Mouse (Mus musculus): ENCODE results near the gene Rad51b.

Rad51b gene

DNA sequence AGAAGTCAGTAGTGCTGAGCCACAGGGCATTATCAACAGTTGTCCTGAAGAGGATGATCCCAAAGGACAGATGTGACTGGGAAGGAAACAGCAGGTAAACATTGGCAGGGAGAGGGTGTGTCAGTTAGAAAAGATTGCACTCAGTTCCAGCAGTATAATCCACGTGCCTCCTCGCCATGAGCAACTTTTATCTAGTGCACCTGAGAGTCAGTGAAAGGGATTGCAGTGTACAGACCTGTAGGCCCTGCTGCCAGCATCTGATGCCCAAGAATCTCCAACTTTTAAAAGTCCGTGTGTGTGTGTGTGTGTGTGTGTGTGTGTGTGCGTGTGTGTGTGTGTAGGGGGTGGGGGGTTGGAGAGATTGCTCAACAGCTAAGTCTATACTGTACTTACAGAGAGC is 195.5 kb downstream of the Rad51b start:
- DNase-seq (ENCODE audit: low spot score in 2 of 2), result no peak

GRCm38 (mm10) chr12:79493481-79493880 is 196.4 kb downstream of the Rad51b start:
- no peak for DNase-seq (ENCODE audit: low spot score in 2 of 2)

- no peak for DNase-seq (ENCODE audit: low spot score in 2 of 2)
These were observed 201.2 kb downstream of the Rad51b start for GRCm38 (mm10) chr12:79498326-79498725.

DNA sequence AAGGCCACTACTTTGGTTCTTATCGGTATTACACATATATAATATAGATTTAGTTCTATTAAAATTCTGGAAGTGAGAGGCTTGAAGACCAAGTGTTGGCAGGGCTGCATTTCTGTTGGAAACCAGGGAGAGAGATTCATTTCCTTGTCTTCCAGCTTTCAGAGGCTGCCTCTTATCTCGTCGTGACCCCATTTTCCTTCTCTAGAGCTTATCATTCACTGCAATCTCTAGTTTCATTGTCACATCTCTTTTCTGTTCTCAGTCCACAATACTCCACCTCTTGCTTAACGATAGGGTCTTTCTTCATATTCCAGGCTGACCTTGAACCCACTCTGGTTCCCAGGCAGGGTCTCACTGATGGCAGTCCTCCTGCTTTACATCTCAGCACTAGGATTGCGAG is 202.7 kb downstream of the Rad51b start:
- no peak for DNase-seq (ENCODE audit: low spot score in 2 of 2)

- DNase-seq (ENCODE audit: low spot score in 2 of 2), result no peak
These were observed 204.8 kb downstream of the Rad51b start for GRCm38 (mm10) chr12:79501877-79502276.

GRCm38 (mm10) chr12:79502862-79503581 is 205.9 kb downstream of the Rad51b start:
- DNase-seq (ENCODE audit: low spot score in 2 of 2), result no peak

DNA sequence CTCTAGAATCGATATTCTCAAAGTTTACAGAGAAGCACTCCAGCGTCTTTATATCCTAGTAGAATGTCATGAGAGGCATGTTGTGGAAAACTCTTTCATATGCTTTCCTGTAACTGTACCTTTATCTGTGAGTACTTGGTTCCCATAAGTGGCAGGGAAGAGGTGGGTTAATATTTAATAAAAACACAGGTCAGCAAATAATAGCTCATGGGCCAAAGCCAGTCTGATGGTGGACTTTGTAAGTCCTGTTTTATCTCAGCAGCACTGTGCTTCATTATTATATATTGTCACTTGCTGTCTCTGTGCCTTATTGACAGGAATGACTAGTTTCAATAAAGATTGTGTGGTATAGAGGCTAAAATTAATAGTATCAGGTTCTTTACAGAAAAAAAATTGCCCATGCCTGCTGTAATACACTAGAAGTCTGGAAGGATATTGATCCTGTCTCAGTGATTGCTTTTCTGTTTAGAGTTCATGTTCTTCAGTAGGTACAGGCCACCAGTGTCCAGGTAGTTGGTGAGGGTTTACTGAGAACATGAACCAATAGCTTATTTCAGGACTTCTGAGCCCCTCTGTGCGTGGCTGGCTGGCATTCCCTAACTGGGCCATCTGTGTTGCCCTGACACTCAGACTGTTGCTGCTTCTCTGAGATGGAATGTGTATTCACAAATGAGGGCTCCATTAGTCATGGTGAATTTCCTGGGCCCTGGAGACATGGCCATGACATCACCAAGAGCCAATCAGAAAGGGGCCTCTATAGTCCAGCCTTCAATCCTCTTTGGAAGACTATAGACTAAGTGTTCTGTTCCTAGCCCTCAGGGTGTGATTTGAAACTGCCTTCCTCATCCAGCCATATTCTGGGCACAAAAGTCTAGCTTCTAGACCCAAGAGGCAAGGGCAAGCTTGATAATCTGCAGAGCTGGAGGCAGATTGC is 206.8 kb downstream of the Rad51b start:
- DNase-seq (ENCODE audit: low spot score in 2 of 2), result no peak

DNA sequence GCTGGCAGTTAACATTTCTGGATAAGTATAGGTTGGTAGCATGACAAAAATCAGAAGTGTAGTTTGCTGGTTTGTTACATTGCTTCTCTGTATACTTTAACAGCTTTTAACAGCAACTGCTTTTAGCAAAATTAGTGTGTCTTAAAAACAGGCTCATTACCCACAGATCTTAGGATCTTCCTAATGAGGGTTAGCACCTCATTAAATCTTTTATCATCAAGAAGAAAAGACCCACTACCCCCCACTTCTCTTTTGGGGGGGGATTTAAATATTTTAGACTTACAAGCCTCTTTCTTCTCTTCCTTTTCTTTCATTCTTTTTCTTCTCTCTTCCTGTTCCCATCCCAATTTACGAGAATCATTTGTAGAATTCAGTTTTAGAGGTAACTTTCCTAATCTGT is 207.6 kb downstream of the Rad51b start:
- no peak for DNase-seq (ENCODE audit: low spot score in 2 of 2)

GRCm38 (mm10) chr12:79506421-79506820 is 209.3 kb downstream of the Rad51b start:
- DNase-seq (ENCODE audit: low spot score in 2 of 2), result no peak

DNA sequence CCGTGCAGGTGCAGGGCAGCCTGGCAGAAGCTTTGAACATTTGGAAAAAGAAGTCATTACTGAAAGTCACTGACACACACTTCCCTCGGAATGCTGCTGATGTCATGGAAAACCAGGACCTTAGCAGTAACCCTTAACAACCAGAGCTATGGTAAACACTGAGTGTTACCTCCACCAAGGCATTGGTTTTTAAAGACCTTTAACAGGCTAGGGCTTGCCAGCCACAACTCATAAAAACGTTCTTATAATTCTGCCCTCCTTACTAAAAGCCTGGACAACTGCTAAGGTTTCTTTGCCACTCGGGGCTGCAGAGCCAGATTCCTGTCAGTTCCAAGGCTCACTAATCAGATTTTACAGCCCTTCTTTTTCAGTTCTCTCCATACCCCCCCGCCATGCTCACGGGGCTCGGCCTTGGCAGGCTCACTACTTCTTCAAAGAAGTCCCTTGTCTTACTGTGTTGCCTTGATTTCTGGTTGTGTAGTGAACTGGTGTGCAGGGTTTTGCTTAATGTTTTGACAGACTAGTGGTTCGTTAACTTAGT is 210.1 kb downstream of the Rad51b start:
- no peak for DNase-seq (ENCODE audit: low spot score in 2 of 2)

- no peak for DNase-seq (ENCODE audit: low spot score in 2 of 2)
These were observed 214.5 kb downstream of the Rad51b start for GRCm38 (mm10) chr12:79511454-79512204.

DNA sequence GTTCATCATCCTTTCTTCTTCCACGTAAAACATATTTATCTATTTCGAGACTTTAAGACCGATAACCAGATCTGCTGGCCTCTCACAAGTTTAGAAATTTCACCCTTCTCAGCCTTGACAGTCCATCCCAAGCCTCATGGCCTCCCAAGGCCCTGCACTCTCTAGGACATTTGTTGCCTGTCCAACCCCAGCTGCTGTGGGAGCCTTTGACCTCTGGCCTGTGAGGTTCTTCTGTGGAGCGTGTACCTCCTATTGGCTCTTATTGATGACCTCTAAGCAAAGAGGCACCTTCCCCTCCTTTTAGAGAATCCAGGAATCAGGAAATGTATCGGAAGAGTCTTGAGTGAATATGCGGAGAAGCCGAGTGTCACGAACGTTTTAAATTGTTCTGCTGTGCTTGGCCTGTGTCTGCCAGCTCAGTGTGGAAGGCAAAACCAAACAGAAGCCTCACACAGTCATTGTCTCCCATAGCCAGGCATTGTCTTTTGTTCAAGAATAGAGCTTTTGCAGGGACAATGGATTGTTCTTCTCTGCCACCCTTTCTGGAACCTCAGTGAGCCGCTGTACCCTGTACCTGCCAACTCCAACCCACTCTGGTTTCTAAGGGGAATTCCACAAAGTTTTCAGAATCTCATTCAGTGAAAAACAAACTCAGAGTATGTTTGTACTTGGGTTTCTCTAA is 215.3 kb downstream of the Rad51b start:
- DNase-seq (ENCODE audit: low spot score in 2 of 2), result no peak

GRCm38 (mm10) chr12:79512982-79513681 is 216.1 kb downstream of the Rad51b start:
- no peak for DNase-seq (ENCODE audit: low spot score in 2 of 2)

GRCm38 (mm10) chr12:79514680-79515079 is 217.6 kb downstream of the Rad51b start:
- DNase-seq (ENCODE audit: low spot score in 2 of 2), result no peak

DNA sequence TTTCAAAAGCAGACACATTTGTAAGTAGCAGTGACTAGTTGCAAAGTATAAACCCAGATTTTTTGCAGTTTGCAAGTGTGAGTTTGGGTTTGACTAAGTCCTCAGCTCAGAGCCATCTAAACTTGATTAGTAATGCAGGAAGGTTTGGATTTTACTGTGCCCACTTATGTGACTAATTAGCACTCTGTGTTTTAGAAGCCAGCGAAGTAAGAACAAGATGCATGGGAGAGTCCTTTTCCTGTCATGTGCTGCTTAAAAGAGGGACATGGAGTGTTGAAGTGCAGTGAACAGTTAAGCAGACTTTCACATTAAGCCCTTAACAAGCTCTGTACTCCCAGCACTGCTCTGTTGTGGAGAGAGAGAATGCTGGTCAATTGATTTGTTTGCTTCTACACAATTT is 225.3 kb downstream of the Rad51b start:
- no peak for DNase-seq (ENCODE audit: low spot score in 2 of 2)

DNA sequence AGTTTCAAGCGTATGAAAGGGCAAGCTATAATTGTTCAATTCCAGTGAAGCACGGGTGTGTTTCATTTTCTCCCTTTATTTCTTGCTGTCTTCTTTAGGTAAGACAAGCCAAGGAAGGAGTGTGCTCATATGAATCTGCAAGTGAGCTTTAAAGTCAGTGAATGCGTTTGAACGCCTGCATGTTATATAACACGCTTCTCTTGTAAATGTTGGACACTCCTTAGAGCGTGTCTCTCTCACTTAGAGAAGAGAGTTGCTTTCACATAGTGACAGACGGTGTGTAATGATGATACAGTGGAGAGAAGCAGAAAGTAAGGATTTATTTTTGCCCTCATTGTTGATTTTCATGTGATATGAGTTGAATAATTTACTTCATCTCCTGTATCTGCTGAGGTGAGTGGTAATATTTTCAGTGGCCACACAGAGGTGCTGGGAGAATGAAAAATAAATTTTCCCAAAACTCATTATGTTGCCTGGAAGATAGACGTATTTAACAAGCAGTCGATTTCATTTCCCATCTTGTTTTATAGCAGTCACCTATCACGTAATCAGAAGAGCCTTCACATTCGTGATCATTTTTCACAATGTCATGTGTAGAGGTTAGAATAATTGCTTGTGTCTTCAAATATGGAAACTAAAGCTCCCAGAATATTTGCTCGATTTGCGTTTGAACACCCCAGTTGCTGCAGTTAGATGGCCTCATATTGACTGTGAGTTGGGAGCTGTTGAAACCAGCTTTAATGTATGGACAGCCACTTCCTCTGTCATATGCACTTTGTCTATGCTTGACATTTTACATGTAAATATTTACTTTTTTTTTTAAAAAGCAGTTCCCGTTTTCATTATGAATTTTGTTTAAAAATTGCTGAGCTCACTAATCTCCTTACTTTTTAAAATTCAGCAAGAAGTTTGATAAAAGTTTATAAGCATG is 228.1 kb downstream of the Rad51b start:
- no peak for DNase-seq (ENCODE audit: low spot score in 2 of 2)

- DNase-seq (ENCODE audit: low spot score in 2 of 2), result no peak
These were observed 228.8 kb downstream of the Rad51b start for GRCm38 (mm10) chr12:79525872-79526271.

GRCm38 (mm10) chr12:79527222-79527621 is 230.1 kb downstream of the Rad51b start:
- no peak for DNase-seq (ENCODE audit: low spot score in 2 of 2)

DNA sequence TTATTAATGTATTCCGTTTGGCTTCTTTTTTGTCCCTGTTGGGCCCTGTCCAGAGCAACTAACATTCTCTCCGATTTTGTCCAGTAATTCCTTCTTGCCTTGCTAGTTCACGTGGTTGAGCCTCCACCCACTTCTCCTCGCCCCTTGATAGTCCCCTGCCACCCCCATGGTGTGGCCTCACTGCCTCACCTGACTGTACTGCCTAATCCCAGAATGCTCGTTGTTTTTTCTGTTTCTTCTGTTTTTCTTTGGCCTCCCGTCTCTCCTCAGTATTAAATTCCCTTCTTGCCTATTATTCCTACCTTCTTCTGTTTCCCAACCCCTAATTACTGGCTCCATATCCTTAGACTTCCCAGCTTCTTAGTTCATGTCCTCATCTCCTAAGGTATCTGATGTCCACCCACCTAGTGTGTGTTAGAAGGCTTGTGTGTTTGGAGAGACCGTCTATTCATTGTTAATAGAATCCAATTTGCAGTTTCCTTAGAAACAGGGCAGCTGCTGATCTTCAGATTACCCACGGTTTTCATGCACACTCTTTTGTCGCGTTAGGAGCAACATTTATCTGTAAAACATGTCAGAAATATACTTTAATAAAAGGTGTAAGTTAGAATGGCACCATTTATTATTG is 233.3 kb downstream of the Rad51b start:
- DNase-seq (ENCODE audit: low spot score in 2 of 2), result no peak

All from spleen, postnatal 14 days (tissue).